Mouse (Mus musculus): ENCODE data around the gene Ctso. TPM values are rescaled to one million over a fixed set of nuclear protein-coding genes. Genes with fewer than 3 reads are reported as not detected.

The Ctso gene
- total RNA-seq (2023): 9.9 TPM in 2 replicates

DNA sequence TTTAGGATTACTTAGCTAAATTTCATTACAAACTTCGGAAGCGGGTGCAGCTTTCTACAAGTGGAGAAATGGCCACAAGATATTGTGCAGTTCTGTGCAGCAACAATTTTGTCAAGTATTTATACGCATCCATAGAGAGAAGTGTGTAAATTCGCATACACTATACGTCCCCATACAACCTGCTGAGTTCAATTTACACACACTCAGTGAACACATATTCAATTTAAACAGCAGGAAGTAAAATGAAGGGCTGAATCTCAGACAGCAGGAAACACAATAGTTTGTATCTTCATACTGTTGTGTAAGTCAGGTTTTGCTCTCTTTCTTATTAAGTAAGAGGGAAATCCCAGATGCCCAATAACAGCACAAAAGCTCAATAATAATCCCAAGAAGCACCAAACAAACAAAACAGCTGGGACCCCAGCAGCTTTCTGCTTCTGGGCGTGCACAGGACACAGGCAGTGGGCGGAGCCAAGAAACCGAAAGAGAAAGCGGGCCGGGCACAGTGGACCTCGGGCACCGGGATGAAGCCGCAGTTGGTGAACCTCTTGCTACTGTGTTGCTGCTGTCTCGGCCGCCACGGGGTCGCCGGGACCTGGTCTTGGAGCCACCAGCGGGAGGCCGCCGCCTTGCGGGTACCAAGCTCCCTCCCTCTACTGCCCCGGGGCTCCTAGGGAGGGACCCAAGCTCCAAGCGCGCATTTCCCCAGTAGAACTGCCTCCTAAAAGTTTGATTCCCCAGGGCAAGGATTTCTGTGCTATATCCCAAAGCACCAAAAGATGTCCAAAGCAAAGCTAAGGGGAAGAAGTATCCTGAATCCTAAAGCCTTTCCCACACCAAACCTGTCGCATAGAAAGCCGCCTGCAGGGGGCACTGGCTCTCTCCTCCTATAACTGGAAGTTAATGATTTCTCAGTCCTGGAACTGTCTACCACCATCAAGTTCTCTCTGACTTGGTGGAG, at the start of gene Ctso:
Ctso (plus strand) TSS at position 461 of the 961 bp plus-strand sequence.

DNA sequence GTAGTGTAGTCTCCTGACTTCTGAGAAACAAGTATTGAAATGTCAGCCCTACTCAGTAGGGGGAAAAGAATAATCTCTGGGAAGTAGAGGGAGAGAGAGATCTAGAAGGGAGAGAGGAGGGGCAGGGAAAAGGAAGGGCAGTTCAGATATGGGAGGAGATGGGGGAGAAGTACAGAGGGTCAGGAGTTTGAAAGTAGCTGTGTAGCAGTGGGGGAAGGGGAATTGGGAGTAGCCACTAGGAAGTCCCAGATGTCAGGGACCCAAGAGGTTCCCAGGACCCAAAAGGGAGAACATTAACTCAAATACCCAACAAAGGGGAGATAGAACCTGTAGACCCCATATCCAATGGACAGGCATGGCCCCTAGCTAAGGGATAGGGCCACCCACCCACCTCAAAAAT, 43.7 kb downstream of the Ctso start, which contains the start of gene Tdo2:
Tdo2 (minus strand) TSS at position 101 of the 400 bp plus-strand sequence.

DNA sequence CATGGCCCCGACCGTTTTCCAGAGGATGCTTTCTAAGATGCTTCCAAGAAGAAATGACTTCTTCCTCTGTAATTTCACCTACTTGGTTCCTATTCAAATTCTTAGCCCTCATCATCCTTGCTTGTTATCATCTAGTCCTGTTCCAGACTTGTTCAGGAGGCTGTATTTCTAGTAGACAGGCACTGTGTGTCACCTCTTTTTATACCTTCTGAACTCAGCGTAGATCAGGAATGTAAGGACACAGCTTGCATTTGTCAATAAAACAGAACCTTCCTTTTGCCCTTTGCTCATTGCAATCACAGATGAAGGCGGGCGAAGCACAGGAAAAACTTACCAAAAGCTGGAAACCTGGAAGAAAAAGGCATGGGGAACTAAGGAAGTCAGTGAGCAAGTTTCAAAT, 49.6 kb downstream of the Ctso start, which contains the start of gene Asic5:
Asic5 (plus strand) TSS at position 301 of the 400 bp plus-strand sequence.

Other genes starting within 250 kb of the Ctso start
- gene Tdo2, start 43.6 kb downstream of the Ctso start, total RNA-seq (2023): not detected in 2 replicates
- gene Asic5, start 49.7 kb downstream of the Ctso start, total RNA-seq (2023): not detected in 2 replicates
- gene Gucy1b1, start 142.1 kb downstream of the Ctso start, total RNA-seq (2023): 0.22 TPM in 1 of 2 replicates, not detected in the other
- gene Gucy1a1, start 213.2 kb downstream of the Ctso start, total RNA-seq (2023): 0.11 and 0.54 TPM in 2 replicates

Measured in neutrophil, adult 65 days (primary cell).